Mouse (Mus musculus) gastrocnemius, adult 2 months (tissue): ENCODE measurements at regions not wholly inside any gene's neighbourhood (a gene's known extent, or its start where the extent isn't known, plus 50 kb on each side); places are given as distances from the start of the nearest gene placed in this dataset.

Experiments used
- DNase-seq: peaks from one replicate; pipeline ENCODE4 v3.0.0; 2022
- H3K27ac ChIP-seq: fragments of 200-600 bp; 2 replicates; pipeline ENCODE4 v1.8.1; 2022; ENCODE audit warnings: mild to moderate bottlenecking
- H3K4me3 ChIP-seq: fragments of 200-600 bp; 2 replicates; pipeline ENCODE4 v1.8.1; 2022; ENCODE audit warnings: mild to moderate bottlenecking, moderate library complexity
- CTCF ChIP-seq: fragments of 200-600 bp; IDR thresholded peaks from 2 replicates; pipeline ENCODE4 v1.8.1; 2022; ENCODE audit warnings: antibody characterized with exemption, mild to moderate bottlenecking, moderate library complexity
- intact Hi-C: fragments of 180-260 bp; cut with DNase I; formaldehyde crosslinking; loops from one replicate; pipeline ENCODE4 v1.15.1; 2025

- no peak for DNase-seq
- intact Hi-C loops: no loop called here
- Histone ChIP-seq H3K4me3 (no peak overlapping the region), H3K27ac (no peak overlapping the region)
- TF ChIP-seq CTCF: no peak
Observed at GRCm38 (mm10) chr15:52599957-52600356, 1284.7 kb upstream of the Gm7489 start.

- TF ChIP-seq CTCF: no peak
- intact Hi-C loops: no loop called here
- no peak for DNase-seq
Observed at GRCm38 (mm10) chr15:52639790-52640189, 1244.9 kb upstream of the Gm7489 start.

GRCm38 (mm10) chr15:52645961-52646360 lies 1238.7 kb upstream of the Gm7489 start:
- intact Hi-C loops: no loop called here
- Histone ChIP-seq H3K27ac (no peak overlapping the region), H3K4me3 (no peak overlapping the region)
- no peak for DNase-seq
- no peak for TF ChIP-seq CTCF

More at GRCm38 (mm10) chr15:52639790-52640189, 1244.9 kb upstream of the Gm7489 start:
- H3K27ac ChIP-seq: no peak overlapping the region
- no peak overlapping the region for H3K4me3 ChIP-seq

GRCm38 (mm10) chr15:52657916-52658315 lies 1226.8 kb upstream of the Gm7489 start:
- no peak for TF ChIP-seq CTCF
- Histone ChIP-seq H3K4me3 (no peak overlapping the region), H3K27ac (no peak overlapping the region)
- no peak for DNase-seq
- intact Hi-C loops: no loop called here
